Mouse (Mus musculus) lung, adult 2 months (tissue): ENCODE measurements around the gene Herc3.

Experiments used
- CTCF ChIP-seq: fragments of 200-500 bp; IDR thresholded peaks from 2 replicates; pipeline ENCODE4 v1.5.1; 2011; ENCODE audit warnings: mild to moderate bottlenecking, low read length, control low read depth; ENCODE audit not compliant: insufficient read depth
- POLR2A ChIP-seq: fragments of 200-500 bp; IDR thresholded peaks from 2 replicates; pipeline ENCODE4 v1.6.1; 2011; ENCODE audit warnings: low read depth, mild to moderate bottlenecking, control low read depth, low read length, borderline replicate concordance; ENCODE audit errors: extremely low read depth

GRCm38 (mm10) chr6:58832591-58833018 is 1.3 kb downstream of the Herc3 start:
- TF ChIP-seq CTCF = no peak
- no peak for TF ChIP-seq POLR2A
